Mouse (Mus musculus): ENCODE data around the gene Adam12.
"Not testable (repeated sequence)": the region's sequence is repeated elsewhere in the genome, so short reads cannot be mapped to it uniquely, and the experiment has no call there.

Gene Adam12

GRCm38 (mm10) chr7:133937473-133937872 lies 294.5 kb downstream of the Adam12 start:
- in situ Hi-C loops (cut with MseI, MboI) = no loop called here

- in situ Hi-C loops (cut with MseI, MboI) = no loop called here
These were observed 295.6 kb downstream of the Adam12 start for GRCm38 (mm10) chr7:133936377-133936776.

GRCm38 (mm10) chr7:133933378-133933777 lies 298.6 kb downstream of the Adam12 start:
- in situ Hi-C loops (cut with MseI, MboI) = no loop called here

GRCm38 (mm10) chr7:133931481-133931880 lies 300.5 kb downstream of the Adam12 start:
- in situ Hi-C loops (cut with MseI, MboI) = no loop called here

GRCm38 (mm10) chr7:133928981-133929380 lies 303.0 kb downstream of the Adam12 start:
- in situ Hi-C loops (cut with MseI, MboI) = no loop called here

- in situ Hi-C loops (cut with MseI, MboI) = no loop called here
These were observed 306.2 kb downstream of the Adam12 start for GRCm38 (mm10) chr7:133925771-133926170.

- in situ Hi-C loops (cut with MseI, MboI) = no loop called here
These were observed 308.0 kb downstream of the Adam12 start for GRCm38 (mm10) chr7:133923994-133924393.

- in situ Hi-C loops (cut with MseI, MboI) = no loop called here
These were observed 310.7 kb downstream of the Adam12 start for GRCm38 (mm10) chr7:133921291-133921690.

- in situ Hi-C loops (cut with MseI, MboI) = no loop called here
These were observed 311.2 kb downstream of the Adam12 start for GRCm38 (mm10) chr7:133920724-133921123.

- in situ Hi-C loops (cut with MseI, MboI) = no loop called here
These were observed 312.0 kb downstream of the Adam12 start for GRCm38 (mm10) chr7:133919918-133920317.

- in situ Hi-C loops (cut with MseI, MboI) = no loop called here
These were observed 312.6 kb downstream of the Adam12 start for GRCm38 (mm10) chr7:133919306-133919705.

- in situ Hi-C loops (cut with MseI, MboI) = no loop called here
These were observed 315.7 kb downstream of the Adam12 start for GRCm38 (mm10) chr7:133916230-133916629.

GRCm38 (mm10) chr7:133911881-133912280 lies 320.1 kb downstream of the Adam12 start:
- in situ Hi-C loops (cut with MseI, MboI) = no loop called here

GRCm38 (mm10) chr7:133909833-133910375 lies 322.0 kb downstream of the Adam12 start:
- in situ Hi-C loops (cut with MseI, MboI) = no loop called here

GRCm38 (mm10) chr7:133908966-133909365 lies 323.0 kb downstream of the Adam12 start:
- in situ Hi-C loops (cut with MseI, MboI) = no loop called here

- in situ Hi-C loops (cut with MseI, MboI) = no loop called here
These were observed 332.6 kb downstream of the Adam12 start for GRCm38 (mm10) chr7:133899391-133899790.

GRCm38 (mm10) chr7:133891796-133892195 lies 340.1 kb downstream of the Adam12 start:
- in situ Hi-C loops (cut with MseI, MboI) = no loop called here

- in situ Hi-C loops (cut with MseI, MboI) = no loop called here
These were observed 340.6 kb downstream of the Adam12 start for GRCm38 (mm10) chr7:133891298-133891697.

GRCm38 (mm10) chr7:133889986-133890385 lies 342.0 kb downstream of the Adam12 start:
- in situ Hi-C loops (cut with MseI, MboI) = no loop called here

- in situ Hi-C loops (cut with MseI, MboI) = no loop called here
These were observed 342.7 kb downstream of the Adam12 start for GRCm38 (mm10) chr7:133888926-133889920.

GRCm38 (mm10) chr7:133884759-133885431 lies 347.1 kb downstream of the Adam12 start:
- in situ Hi-C loops (cut with MseI, MboI) = not testable (repeated sequence)

- in situ Hi-C loops (cut with MseI, MboI) = no loop called here
These were observed 352.2 kb downstream of the Adam12 start for GRCm38 (mm10) chr7:133879761-133880160.
